9 mouse cellular contexts compared by ENCODE assay signal in genomic region chr6:97144359-97144758, GRCm38 (mm10). TPM values are rescaled to one million over a fixed set of nuclear protein-coding genes. Genes with fewer than 3 reads are reported as not detected.
DNase-seq lines count a peak whose midpoint lies in the region; ATAC-seq lines count a peak whose summit lies in the region.
"Had no signal": no experiment of that assay in that cellular context is flagged by ENCODE, and none has a peak within 500 bp of the region (broad histone marks: within the 10 kb centered on the region; RNA-seq: fewer than 3 reads in every experiment).

No protein-coding gene starts in this region.

- H3K27me3 ChIP-seq in midbrain, embryonic 10.5 days (ENCODE audit: low read depth, poor library complexity, severe bottlenecking) = peaks cover 17% of the 10 kb centered on the region; the same call in 1 of the 2 replicates
- 0 out of 2 replicates have a peak, but pooled peaks cover 6% of the 10 kb centered on the region for H3K27me3 ChIP-seq in midbrain, embryonic 13.5 days
- H3K27me3 ChIP-seq in embryonic facial prominence, embryonic 12.5 days = no peaks in the 10 kb centered on the region
- no peaks in the 10 kb centered on the region for H3K27me3 ChIP-seq in kidney, embryonic 14.5 days (ENCODE audit: control insufficient read depth, insufficient read depth, low read length)

- 52% methylated on average over 7 of the region's 7 CpGs for WGBS in midbrain, embryonic 10.5 days
- 57% methylated on average over 7 of the region's 7 CpGs for WGBS in midbrain, embryonic 13.5 days
- 32% methylated on average over 7 of the region's 7 CpGs for WGBS in embryonic facial prominence, embryonic 12.5 days
- WGBS in kidney, embryonic 14.5 days = 8% methylated on average over 7 of the region's 7 CpGs

- no peaks in the 10 kb centered on the region for H3K9me3 ChIP-seq in midbrain, embryonic 10.5 days (replicated peaks)
- H3K9me3 ChIP-seq in midbrain, embryonic 13.5 days = no peaks in the 10 kb centered on the region
- no peaks in the 10 kb centered on the region for H3K9me3 ChIP-seq in embryonic facial prominence, embryonic 12.5 days
- no peaks in the 10 kb centered on the region for H3K9me3 ChIP-seq in kidney, embryonic 14.5 days (ENCODE audit: control insufficient read depth, low read length)

- no peak for DNase-seq in midbrain, embryonic 10.5 days (ENCODE audit: low spot score)
- DNase-seq in lung, postnatal 25 days (ENCODE audit: low spot score) = peak; percentile 76
- DNase-seq in frontal cortex, postnatal 25 days (ENCODE audit: low spot score in 2 of 2) = no peak
- no peak for DNase-seq in spleen, postnatal 14 days (ENCODE audit: low spot score in 2 of 2)
- DNase-seq: layer of hippocampus, postnatal 36 days had no signal

- H3K27ac ChIP-seq in midbrain, embryonic 10.5 days (replicated peaks) = 0 out of 2 replicates have a peak overlapping the region, but pooled peaks have one; percentile 38
- H3K27ac ChIP-seq in midbrain, embryonic 13.5 days = no peak overlapping the region
- 0 out of 2 replicates have a peak overlapping the region, but pooled peaks have one; percentile 17 for H3K27ac ChIP-seq in embryonic facial prominence, embryonic 12.5 days
- peak overlapping the region; percentile 33; the same call in 1 of the 2 replicates for H3K27ac ChIP-seq in kidney, embryonic 14.5 days (ENCODE audit: low read depth, low read length)

- no peak overlapping the region for H3K4me3 ChIP-seq in midbrain, embryonic 10.5 days
- H3K4me3 ChIP-seq in midbrain, embryonic 13.5 days (replicated peaks) = no peak overlapping the region
- no peak overlapping the region for H3K4me3 ChIP-seq in embryonic facial prominence, embryonic 12.5 days
- H3K4me3 ChIP-seq in kidney, embryonic 14.5 days (ENCODE audit: low read length) = no peak overlapping the region

- ATAC-seq in midbrain, embryonic 13.5 days = no peak
- no peak for ATAC-seq in embryonic facial prominence, embryonic 12.5 days (ENCODE audit: insufficient number of reproducible peaks, insufficient read depth, low FRiP score, low TSS enrichment)
- 0 out of 2 replicates have a peak, but pooled peaks have one; percentile 22 for ATAC-seq in kidney, embryonic 14.5 days (ENCODE audit: low FRiP score, low TSS enrichment)
- ATAC-seq in megakaryocyte progenitor cell, adult 5-6 weeks (replicated peaks; ENCODE audit: poor library complexity) = no peak

- peaks cover 34% of the 10 kb centered on the region for H3K4me1 ChIP-seq in midbrain, embryonic 10.5 days
- peaks cover 27% of the 10 kb centered on the region for H3K4me1 ChIP-seq in midbrain, embryonic 13.5 days (replicated peaks)
- peaks cover 17% of the 10 kb centered on the region for H3K4me1 ChIP-seq in embryonic facial prominence, embryonic 12.5 days
- H3K4me1 ChIP-seq in kidney, embryonic 14.5 days (ENCODE audit: control insufficient read depth, insufficient read depth, low read length) = peaks cover 12% of the 10 kb centered on the region; the same call in 1 of the 2 replicates

- no peak overlapping the region for H3K4me2 ChIP-seq in midbrain, embryonic 13.5 days (replicated peaks)
- no peak overlapping the region for H3K4me2 ChIP-seq in embryonic facial prominence, embryonic 12.5 days (replicated peaks)
- no peak overlapping the region for H3K4me2 ChIP-seq in kidney, embryonic 14.5 days (replicated peaks; ENCODE audit: low read depth, low read length)

- H3K9ac ChIP-seq in midbrain, embryonic 13.5 days (replicated peaks) = no peak overlapping the region
- H3K9ac ChIP-seq in embryonic facial prominence, embryonic 12.5 days = no peak overlapping the region
- no peak overlapping the region for H3K9ac ChIP-seq in kidney, embryonic 14.5 days (ENCODE audit: low read depth, low read length)

- H3K36me3 ChIP-seq in midbrain, embryonic 10.5 days = peaks cover 9% of the 10 kb centered on the region
- H3K36me3 ChIP-seq in midbrain, embryonic 13.5 days = peaks cover 6% of the 10 kb centered on the region; the same call in 1 of the 2 replicates
- H3K36me3 ChIP-seq in embryonic facial prominence, embryonic 12.5 days = peaks cover 6% of the 10 kb centered on the region; the same call in 1 of the 2 replicates
- H3K36me3 ChIP-seq in kidney, embryonic 14.5 days (ENCODE audit: control insufficient read depth, insufficient read depth, low read length) = peaks cover 3% of the 10 kb centered on the region; the same call in 1 of the 2 replicates

RNA-seq across cellular contexts. Expression of gene Eogt, which starts 4.6 kb away (rescaled TPM):
- polyA plus RNA-seq in midbrain, embryonic 10.5 days (2016; fragmentation: Nextera tagmentation; extraction: Ambion mirVana) = 10.1 and 11.1 TPM in 2 replicates
- polyA plus RNA-seq in midbrain, embryonic 13.5 days (2015; fragmentation: Nextera tagmentation; extraction: Ambion mirVana) = 7.8 and 9.7 TPM in 2 replicates
- 9.5 and 10.0 TPM in 2 replicates for polyA plus RNA-seq in embryonic facial prominence, embryonic 12.5 days (2016; fragmentation: Nextera tagmentation; extraction: Ambion mirVana)
- polyA plus RNA-seq in kidney, embryonic 14.5 days (2014; fragmentation: Nextera tagmentation; extraction: Ambion mirVana) = 7.0 and 18.0 TPM in 2 replicates
- 2.4 and 2.8 TPM in 2 replicates for total RNA-seq in megakaryocyte progenitor cell, adult 5-6 weeks (2015)
- 3.2 and 3.4 TPM in 2 replicates for total RNA-seq in megakaryocyte progenitor cell, adult 5-6 weeks (2017)

RNA-seq across cellular contexts. Expression of gene Tmf1, which starts 34.6 kb away (rescaled TPM):
- 24.1 and 28.8 TPM in 2 replicates for polyA plus RNA-seq in midbrain, embryonic 10.5 days (2016; fragmentation: Nextera tagmentation; extraction: Ambion mirVana)
- polyA plus RNA-seq in midbrain, embryonic 13.5 days (2015; fragmentation: Nextera tagmentation; extraction: Ambion mirVana) = 37.7 and 45.0 TPM in 2 replicates
- polyA plus RNA-seq in embryonic facial prominence, embryonic 12.5 days (2016; fragmentation: Nextera tagmentation; extraction: Ambion mirVana) = 35.7 TPM in 2 replicates
- polyA plus RNA-seq in kidney, embryonic 14.5 days (2014; fragmentation: Nextera tagmentation; extraction: Ambion mirVana) = 33.6 and 36.7 TPM in 2 replicates
- total RNA-seq in megakaryocyte progenitor cell, adult 5-6 weeks (2015) = 16.5 and 20.0 TPM in 2 replicates
- total RNA-seq in megakaryocyte progenitor cell, adult 5-6 weeks (2017) = 50.3 and 115 TPM in 2 replicates
